Comparison of ENCODE assay signal across 8 mouse cellular contexts in genomic region chr17:81017132-81017531, GRCm38 (mm10). TPM values are rescaled to one million over a fixed set of nuclear protein-coding genes. Genes with fewer than 3 reads are reported as not detected.
DNase-seq lines count a peak whose midpoint lies in the region; ATAC-seq and TF ChIP-seq lines count a peak whose summit lies in the region.

No protein-coding gene starts in this region.

- no peaks in the 10 kb centered on the region for H3K27me3 ChIP-seq in Patski
- H3K27me3 ChIP-seq in forebrain, embryonic 16.5 days (replicated peaks; ENCODE audit: control insufficient read depth, insufficient read depth, low read length) = no peaks in the 10 kb centered on the region
- no peaks in the 10 kb centered on the region for H3K27me3 ChIP-seq in midbrain, embryonic 13.5 days

- no peak overlapping the region for H3K9ac ChIP-seq in forebrain, embryonic 16.5 days (replicated peaks; ENCODE audit: low read depth, low read length)
- H3K9ac ChIP-seq in midbrain, embryonic 13.5 days (replicated peaks) = no peak overlapping the region

- no peak overlapping the region for H3K4me3 ChIP-seq in forebrain, embryonic 16.5 days (replicated peaks; ENCODE audit: low read length)
- no peak overlapping the region for H3K4me3 ChIP-seq in midbrain, embryonic 13.5 days (replicated peaks)

- H3K4me1 ChIP-seq in forebrain, embryonic 16.5 days (replicated peaks; ENCODE audit: control insufficient read depth, insufficient read depth, low read length) = no peaks in the 10 kb centered on the region
- H3K4me1 ChIP-seq in midbrain, embryonic 13.5 days (replicated peaks) = 0 out of 2 replicates have a peak, but pooled peaks cover 10% of the 10 kb centered on the region

- in situ Hi-C loops in Patski (cut with MboI; ENCODE audit: low pct_unique_long_range_greater_than_20kb) = loop anchor here (5.0 to 25.0 kb wide), 4 partner anchors 292 to 555 kb away; partner anchors contain the start of gene Map4k3

- no peaks in the 10 kb centered on the region for H3K36me3 ChIP-seq in forebrain, embryonic 16.5 days (ENCODE audit: control insufficient read depth, insufficient read depth)
- no peaks in the 10 kb centered on the region for H3K36me3 ChIP-seq in midbrain, embryonic 13.5 days

- H3K27ac ChIP-seq in forebrain, embryonic 16.5 days (ENCODE audit: low read length) = no peak overlapping the region
- H3K27ac ChIP-seq in midbrain, embryonic 13.5 days = no peak overlapping the region

- POLR2A ChIA-PET in Patski (lab: Charles Lee) = interaction anchor here (1.0 kb wide), 1 partner anchor 371 kb away, joined by 6 read pairs; no protein-coding TSS in a partner anchor

- 15% methylated on average over 1 of the region's 1 CpGs for WGBS in forebrain, embryonic 16.5 days
- 46% methylated on average over 1 of the region's 1 CpGs for WGBS in midbrain, embryonic 13.5 days

- intact Hi-C loops in left cerebral cortex, postnatal 25 days (cut with DNase I) = loop anchor here (10.0 kb wide), 1 partner anchor 412 kb away; no protein-coding TSS in a partner anchor
- intact Hi-C loops in gastrocnemius, postnatal 36 days (cut with DNase I) = loop anchor here (5.0 kb wide), 1 partner anchor 400 kb away; no protein-coding TSS in a partner anchor

- no peak overlapping the region for H3K4me2 ChIP-seq in forebrain, embryonic 16.5 days (ENCODE audit: low read length)
- H3K4me2 ChIP-seq in midbrain, embryonic 13.5 days (replicated peaks) = no peak overlapping the region

- DNase-seq in kidney, adult 9 months = peak; percentile 15
- no peak for DNase-seq in kidney, postnatal 14 days
- DNase-seq in Patski (ENCODE audit: low read depth, low spot score) = no peak
- DNase-seq in left cerebral cortex, postnatal 25 days (ENCODE audit: low spot score in 2 of 2) = no peak
- no peak for DNase-seq in gastrocnemius, postnatal 36 days
- DNase-seq in right cerebral cortex, adult 2 months (ENCODE audit: low spot score in 2 of 2) = no peak

- ATAC-seq in Patski = peak; percentile 55
- ATAC-seq in forebrain, embryonic 16.5 days = peak; percentile 68
- peak; percentile 71 for ATAC-seq in midbrain, embryonic 13.5 days

- CTCF ChIA-PET in Patski (lab: Charles Lee) = interaction anchor here (0.7 to 3.6 kb wide), 15 partner anchors 9 to 781 kb away, joined by 3 to 11 read pairs (median 3); no protein-coding TSS in a partner anchor

- peak; percentile 80 for TF ChIP-seq CTCF in Patski (IDR thresholded peaks at IDR 0.05)

- H3K9me3 ChIP-seq in forebrain, embryonic 16.5 days (ENCODE audit: control insufficient read depth, low read length) = no peaks in the 10 kb centered on the region
- H3K9me3 ChIP-seq in midbrain, embryonic 13.5 days = no peaks in the 10 kb centered on the region

RNA-seq across cellular contexts. Expression of gene Thumpd2, which starts 47.8 kb away (rescaled TPM):
- polyA plus RNA-seq in Patski (2021) = 8.5 TPM
- polyA plus RNA-seq in forebrain, embryonic 16.5 days (2015; fragmentation: Nextera tagmentation; extraction: Ambion mirVana) = 9.0 and 10.0 TPM in 2 replicates
- polyA plus RNA-seq in midbrain, embryonic 13.5 days (2015; fragmentation: Nextera tagmentation; extraction: Ambion mirVana) = 8.7 TPM in 2 replicates
- 1 to 10 TPM; 6.2 TPM for total RNA-seq in left cerebral cortex, postnatal 25 days (2021)
- total RNA-seq in gastrocnemius, postnatal 36 days (2021) = 1 to 10 TPM; 2.4 to 3.0 TPM
